Mouse (Mus musculus) limb, embryonic 10.5 days (tissue): ENCODE measurements around the gene Zfp326. TPM values are rescaled to one million over a fixed set of nuclear protein-coding genes. Genes with fewer than 3 reads are reported as not detected.
A peak's percentile ranks its signal among the peaks of the same experiment; 100 is the strongest.

Experiments used
- DNase-seq: peaks from one replicate; pipeline ENCODE4 v3.0.0-alpha.2; 2017; ENCODE audit warnings: low spot score
- H3K27ac ChIP-seq: fragments of 300-500 bp; sonication (generic); 2 replicates; pipeline ENCODE4 v1.5.1; 2016; ENCODE audit warnings: mild to moderate bottlenecking
- H3K27me3 ChIP-seq: fragments of 300-500 bp; sonication (generic); 2 replicates; pipeline ENCODE4 v1.6.1; 2016; ENCODE audit warnings: low read depth, mild to moderate bottlenecking; ENCODE audit not compliant: poor library complexity, severe bottlenecking
- H3K36me3 ChIP-seq: fragments of 300-500 bp; sonication (generic); 2 replicates; pipeline ENCODE4 v1.6.1; 2016; ENCODE audit warnings: mild to moderate bottlenecking, moderate library complexity
- H3K4me1 ChIP-seq: fragments of 300-500 bp; sonication (generic); 2 replicates; pipeline ENCODE4 v1.6.1; 2016
- H3K4me3 ChIP-seq: fragments of 300-500 bp; sonication (generic); 2 replicates; pipeline ENCODE4 v1.5.1; 2016; ENCODE audit warnings: mild to moderate bottlenecking, moderate library complexity
- H3K9me3 ChIP-seq: fragments of 300-500 bp; sonication (generic); replicated peaks from 2 replicates; pipeline ENCODE4 v1.6.1; 2016; ENCODE audit warnings: mild to moderate bottlenecking
- WGBS: fragments of 180-500 bp; shearing (Covaris S2); methylation state at CpG from one replicate; pipeline ENCODE4 v1.1.7; 2016; 5-methylcytosine and 5-hydroxymethylcytosine counted together
- polyA plus RNA-seq: library from polyadenylated mRNA; unstranded; fragments of >200 nt; fragmentation: Nextera tagmentation; extraction: Ambion mirVana; gene quantifications from 2 replicates; pipeline ENCODE4 v1.2.1, GENCODE M21; 2016

Zfp326 gene
- polyA plus RNA-seq, 1 experiment from 2014 or later: 55.8 TPM

DNA sequence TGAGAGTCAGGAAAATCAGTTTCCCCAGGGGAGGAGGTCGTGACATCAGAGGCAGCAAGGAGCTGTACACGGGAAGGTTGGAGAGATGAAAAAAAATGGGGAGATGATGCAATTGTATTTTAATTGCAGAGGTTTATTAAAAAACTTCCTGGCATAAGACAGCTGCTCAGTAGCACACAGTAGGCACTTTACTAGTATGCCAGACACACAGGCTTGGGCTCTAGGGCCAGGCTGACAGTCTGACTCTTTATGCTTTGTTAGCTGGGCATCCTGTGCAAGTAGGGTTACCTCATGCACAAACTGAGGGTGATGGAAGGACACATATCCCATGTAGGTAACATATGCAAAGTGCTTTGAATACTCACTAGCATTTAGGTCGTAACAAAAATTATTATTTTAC, 5.2 kb upstream of the Zfp326 start:
- no peaks in the 10 kb centered on the region for H3K9me3 ChIP-seq
- DNase-seq: no peak
- no peaks in the 10 kb centered on the region for H3K27me3 ChIP-seq
- H3K36me3 ChIP-seq: no peaks in the 10 kb centered on the region
- peaks cover 28% of the 10 kb centered on the region for H3K4me1 ChIP-seq
- 76% methylated on average over 3 of the region's 3 CpGs for WGBS
- H3K27ac ChIP-seq: no peak overlapping the region
- H3K4me3 ChIP-seq: no peak overlapping the region

DNA sequence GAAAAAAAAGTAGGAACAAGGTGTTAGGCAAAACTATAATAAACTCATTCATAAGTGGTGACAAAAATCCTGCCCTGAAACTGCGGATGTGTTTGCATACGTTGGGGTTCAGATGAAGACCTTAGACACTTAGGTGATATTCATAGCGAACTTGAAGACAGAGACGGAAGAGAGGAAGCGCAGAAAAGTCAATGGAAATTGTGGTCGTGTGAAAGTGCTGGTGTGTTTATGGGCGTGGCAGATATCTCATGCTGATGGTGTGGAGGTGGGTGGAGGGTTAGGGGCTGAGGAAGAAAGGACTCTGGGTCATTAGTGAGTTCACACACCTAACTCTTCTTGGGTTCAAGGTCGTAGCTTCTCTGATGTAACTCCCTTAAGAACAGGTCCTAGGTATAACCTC, 4.2 kb upstream of the Zfp326 start:
- Histone ChIP-seq H3K4me3 (no peak overlapping the region), H3K4me1 (peaks cover 29% of the 10 kb centered on the region), H3K27me3 (no peaks in the 10 kb centered on the region), H3K27ac (no peak overlapping the region), H3K36me3 (no peaks in the 10 kb centered on the region), H3K9me3 (no peaks in the 10 kb centered on the region)
- WGBS: 86% methylated on average over 8 of the region's 8 CpGs
- no peak for DNase-seq

- Histone ChIP-seq H3K27ac (no peak overlapping the region), H3K27me3 (no peaks in the 10 kb centered on the region), H3K9me3 (no peaks in the 10 kb centered on the region), H3K4me1 (peaks cover 30% of the 10 kb centered on the region), H3K36me3 (no peaks in the 10 kb centered on the region), H3K4me3 (no peak overlapping the region)
- DNase-seq: no peak
- 87% methylated on average over 7 of the region's 7 CpGs for WGBS
These were observed 3.4 kb upstream of the Zfp326 start for GRCm38 (mm10) chr5:105872916-105873315.

DNA sequence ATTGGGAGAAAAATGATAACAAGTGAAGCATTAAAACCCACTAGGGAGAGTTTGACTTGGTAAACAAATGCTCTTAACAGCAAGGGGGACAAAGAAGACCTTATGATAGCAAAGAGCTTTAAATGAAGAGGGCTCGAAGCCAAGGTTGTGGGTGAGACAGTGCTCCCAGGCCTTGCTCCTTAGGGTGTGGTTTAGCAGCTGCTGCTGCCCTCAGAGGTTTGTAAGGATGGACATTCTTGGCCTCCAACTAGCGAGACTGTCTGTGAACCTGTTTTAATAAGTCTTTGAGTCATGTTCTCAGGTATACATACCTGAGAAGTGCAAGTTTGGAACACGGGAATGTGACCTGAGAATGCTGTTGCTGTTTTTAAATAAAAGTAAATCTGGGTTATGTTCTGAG, 2.6 kb upstream of the Zfp326 start:
- H3K27ac ChIP-seq: no peak overlapping the region
- no peaks in the 10 kb centered on the region for H3K27me3 ChIP-seq
- WGBS: 77% methylated on average over 3 of the region's 3 CpGs
- DNase-seq: no peak
- H3K4me3 ChIP-seq: no peak overlapping the region
- H3K9me3 ChIP-seq: no peaks in the 10 kb centered on the region
- H3K4me1 ChIP-seq: peaks cover 33% of the 10 kb centered on the region
- H3K36me3 ChIP-seq: no peaks in the 10 kb centered on the region

DNA sequence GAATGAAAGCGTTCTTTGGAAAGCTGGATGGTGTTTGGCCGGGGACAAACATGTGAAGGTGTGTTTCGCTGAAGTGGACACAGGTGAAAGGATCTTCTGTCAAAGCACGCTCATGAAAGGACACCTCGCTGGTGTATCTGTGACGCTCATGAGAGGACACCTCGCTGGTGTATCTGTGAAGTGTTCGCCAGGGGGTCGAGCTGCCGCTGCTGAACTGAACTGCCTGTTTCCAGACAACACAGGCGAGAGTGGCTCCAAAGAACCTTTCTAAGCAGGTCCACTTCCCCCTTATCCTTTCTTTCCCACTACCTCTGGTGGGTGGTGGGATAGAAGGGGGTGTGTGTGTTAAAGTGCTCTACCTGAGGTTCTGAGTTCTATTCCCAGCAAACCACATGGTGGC, 1.9 kb upstream of the Zfp326 start:
- peaks cover 34% of the 10 kb centered on the region for H3K4me1 ChIP-seq
- DNase-seq: no peak
- 94% methylated on average over 11 of the region's 11 CpGs for WGBS

GRCm38 (mm10) chr5:105876925-105877774, 785 bp downstream of the Zfp326 start:
- WGBS: 1% methylated on average over 46 of the region's 46 CpGs
- H3K4me3 ChIP-seq: peak overlapping the region; percentile 97
- H3K9me3 ChIP-seq: no peaks in the 10 kb centered on the region
- H3K36me3 ChIP-seq: peaks cover 27% of the 10 kb centered on the region
- no peak for DNase-seq
- no peaks in the 10 kb centered on the region for H3K27me3 ChIP-seq
- H3K4me1 ChIP-seq: peaks cover 37% of the 10 kb centered on the region
- H3K27ac ChIP-seq: peak overlapping the region; percentile 100

More for the DNA sequence above, 1.9 kb upstream of the Zfp326 start:
- no peak overlapping the region for H3K27ac ChIP-seq
- no peaks in the 10 kb centered on the region for H3K9me3 ChIP-seq
- H3K27me3 ChIP-seq: no peaks in the 10 kb centered on the region
- H3K36me3 ChIP-seq: peaks cover 3% of the 10 kb centered on the region; the same call in 1 of the 2 replicates
- no peak overlapping the region for H3K4me3 ChIP-seq

- no peak for DNase-seq
- Histone ChIP-seq H3K27me3 (no peaks in the 10 kb centered on the region), H3K36me3 (peaks cover 80% of the 10 kb centered on the region), H3K4me3 (no peak overlapping the region), H3K9me3 (no peaks in the 10 kb centered on the region), H3K27ac (no peak overlapping the region), H3K4me1 (no peaks in the 10 kb centered on the region)
- WGBS: 96% methylated on average over 4 of the region's 4 CpGs
These were observed 11.0 kb downstream of the Zfp326 start for GRCm38 (mm10) chr5:105887317-105887716.

DNA sequence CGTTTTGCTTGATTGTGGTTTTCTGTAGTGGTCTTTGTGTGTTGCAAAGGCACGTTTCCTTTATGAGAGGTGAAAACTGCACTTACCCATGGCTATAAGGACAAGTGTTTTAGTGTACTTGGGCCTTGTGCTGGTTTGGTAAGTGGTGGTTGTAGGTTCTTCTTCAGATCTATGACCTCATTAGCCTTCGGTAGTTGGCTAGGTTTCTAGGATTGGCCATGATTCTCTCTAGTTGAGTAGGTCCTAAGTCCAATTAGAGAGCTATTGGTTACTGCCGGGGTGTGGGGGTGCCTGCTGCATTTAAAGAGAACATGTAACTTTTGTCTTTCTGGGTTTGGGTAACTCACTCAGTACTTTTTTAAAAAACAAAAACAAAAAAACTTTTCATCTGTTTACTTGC, 21.8 kb downstream of the Zfp326 start:
- no peak for DNase-seq
- H3K36me3 ChIP-seq: peaks cover 79% of the 10 kb centered on the region
- H3K9me3 ChIP-seq: no peaks in the 10 kb centered on the region

DNA sequence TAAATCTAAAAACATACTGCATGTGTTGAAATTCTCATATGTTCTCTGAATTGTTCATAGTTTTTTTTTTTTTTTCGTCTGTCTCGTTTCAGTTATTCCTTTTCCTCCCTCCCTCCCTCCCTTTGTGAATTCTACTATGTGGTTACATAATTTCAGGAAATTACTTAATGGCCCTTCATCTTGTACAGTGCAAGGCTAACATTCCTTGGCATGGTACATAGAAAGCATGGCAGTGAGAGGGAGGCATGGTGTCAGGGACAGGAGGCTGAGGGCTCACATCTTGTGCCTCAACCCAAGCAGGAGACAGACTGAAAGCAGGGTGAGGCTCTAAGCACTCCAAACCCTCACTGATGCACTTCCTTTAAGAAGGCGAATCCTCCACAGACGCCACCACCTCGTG, 32.8 kb downstream of the Zfp326 start:
- Histone ChIP-seq H3K9me3 (no peaks in the 10 kb centered on the region), H3K27ac (no peak overlapping the region), H3K36me3 (peaks cover 95% of the 10 kb centered on the region), H3K4me3 (no peak overlapping the region), H3K27me3 (no peaks in the 10 kb centered on the region), H3K4me1 (no peaks in the 10 kb centered on the region)
- 88% methylated on average over 5 of the region's 5 CpGs for WGBS
- no peak for DNase-seq

More for the DNA sequence above, 21.8 kb downstream of the Zfp326 start:
- Histone ChIP-seq H3K27ac (no peak overlapping the region), H3K4me1 (no peaks in the 10 kb centered on the region), H3K4me3 (no peak overlapping the region), H3K27me3 (no peaks in the 10 kb centered on the region)
- WGBS: 95% methylated on average over 4 of the region's 4 CpGs

DNA sequence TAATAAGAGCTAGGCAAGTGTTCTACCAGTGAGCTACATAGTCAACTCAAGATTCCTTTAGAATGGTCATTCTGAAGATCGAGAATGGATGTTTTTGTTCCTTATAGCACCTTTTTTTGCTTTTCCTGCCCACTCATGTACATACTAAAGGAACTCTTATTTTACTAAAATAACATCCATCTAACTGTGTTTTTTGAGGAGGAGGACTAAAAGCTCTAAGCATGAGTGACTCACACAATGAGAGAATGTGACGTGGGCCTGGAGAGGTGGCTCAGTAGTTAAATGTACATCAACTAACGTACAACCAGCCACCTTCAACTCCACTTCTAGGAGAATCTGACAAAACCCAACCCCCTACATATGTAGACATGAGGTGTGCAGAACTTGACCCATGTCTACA, 33.3 kb downstream of the Zfp326 start:
- WGBS: 96% methylated on average over 3 of the region's 3 CpGs
- no peaks in the 10 kb centered on the region for H3K27me3 ChIP-seq
- DNase-seq: no peak
- peaks cover 94% of the 10 kb centered on the region for H3K36me3 ChIP-seq
- H3K9me3 ChIP-seq: no peaks in the 10 kb centered on the region
- H3K4me1 ChIP-seq: no peaks in the 10 kb centered on the region
- H3K27ac ChIP-seq: no peak overlapping the region
- H3K4me3 ChIP-seq: no peak overlapping the region

DNA sequence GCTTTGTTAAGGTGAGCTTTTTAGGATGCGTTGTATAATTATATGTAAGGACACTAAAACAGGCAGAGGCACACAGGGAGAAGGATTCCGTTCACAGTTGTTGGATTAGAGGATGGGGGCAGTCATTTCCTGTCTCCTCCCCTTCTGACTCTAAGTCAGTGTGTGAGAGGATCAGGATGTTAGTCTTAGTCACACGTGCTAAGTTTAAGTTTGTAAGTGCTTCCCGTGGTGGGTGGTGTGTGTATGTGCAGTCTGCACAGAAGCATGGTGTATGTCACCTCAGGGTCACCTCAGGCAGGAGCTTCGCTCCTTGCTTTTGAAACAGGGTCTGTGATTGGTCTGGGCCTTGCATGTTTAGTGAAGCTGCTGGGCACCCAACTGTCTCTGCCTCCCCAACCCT, 35.1 kb downstream of the Zfp326 start:
- peaks cover 99% of the 10 kb centered on the region for H3K36me3 ChIP-seq
- 88% methylated on average over 5 of the region's 5 CpGs for WGBS
- DNase-seq: no peak

GRCm38 (mm10) chr5:105917398-105917797, 41.0 kb downstream of the Zfp326 start:
- no peaks in the 10 kb centered on the region for H3K27me3 ChIP-seq
- H3K9me3 ChIP-seq: no peaks in the 10 kb centered on the region
- H3K36me3 ChIP-seq: peaks cover 85% of the 10 kb centered on the region
- 96% methylated on average over 3 of the region's 3 CpGs for WGBS
- H3K27ac ChIP-seq: no peak overlapping the region
- no peak overlapping the region for H3K4me3 ChIP-seq
- no peak for DNase-seq
- H3K4me1 ChIP-seq: no peaks in the 10 kb centered on the region

More for the DNA sequence above, 35.1 kb downstream of the Zfp326 start:
- Histone ChIP-seq H3K4me1 (no peaks in the 10 kb centered on the region), H3K27ac (no peak overlapping the region), H3K9me3 (no peaks in the 10 kb centered on the region), H3K4me3 (no peak overlapping the region), H3K27me3 (no peaks in the 10 kb centered on the region)

GRCm38 (mm10) chr5:105918289-105918688, 41.9 kb downstream of the Zfp326 start:
- Histone ChIP-seq H3K4me3 (no peak overlapping the region), H3K27ac (no peak overlapping the region), H3K9me3 (no peaks in the 10 kb centered on the region), H3K36me3 (peaks cover 76% of the 10 kb centered on the region), H3K27me3 (no peaks in the 10 kb centered on the region), H3K4me1 (no peaks in the 10 kb centered on the region)
- WGBS: 87% methylated on average over 6 of the region's 6 CpGs
- peak; percentile 50 for DNase-seq
